In genomic region chrX:71131464-71131863, GRCm38 (mm10) we compare ENCODE assay signal across 8 mouse cellular contexts.
A peak's percentile ranks its signal among the peaks of the same experiment; 100 is the strongest.
DNase-seq lines count a peak whose midpoint lies in the region; ATAC-seq and TF ChIP-seq lines count a peak whose summit lies in the region.

No protein-coding gene starts in this region.

- no peak for ATAC-seq in embryonic facial prominence, embryonic 11.5 days (replicated peaks; ENCODE audit: insufficient number of reproducible peaks, low FRiP score, low TSS enrichment, low read depth)
- ATAC-seq in stomach, postnatal 0 days (ENCODE audit: low FRiP score, low TSS enrichment) = no peak

- no peaks in the 10 kb centered on the region for H3K36me3 ChIP-seq in heart, embryonic 10.5 days
- H3K36me3 ChIP-seq in embryonic facial prominence, embryonic 11.5 days (replicated peaks; ENCODE audit: control insufficient read depth, insufficient read depth, low read depth, low read length) = no peaks in the 10 kb centered on the region
- H3K36me3 ChIP-seq in stomach, postnatal 0 days (ENCODE audit: control insufficient read depth, insufficient read depth, low read length) = no peaks in the 10 kb centered on the region

- peak; percentile 27 for DNase-seq in heart, adult 8-10 months (ENCODE audit: low spot score)
- no peak for DNase-seq in heart, embryonic 10.5 days (ENCODE audit: low spot score)
- peak; percentile 9 for DNase-seq in thymus, postnatal 14 days
- no peak for DNase-seq in thymus, postnatal 0 days (ENCODE audit: low spot score)
- peak; percentile 1 for DNase-seq in embryonic facial prominence, embryonic 11.5 days (ENCODE audit: low spot score)
- peak; percentile 15 for DNase-seq in stomach, postnatal 0 days (ENCODE audit: low spot score)
- no peak for DNase-seq in neural tube, embryonic 10.5 days (ENCODE audit: extremely low spot score, low spot score)
- no peak for DNase-seq in cerebellum, postnatal 4 days (ENCODE audit: low spot score in 2 of 2)

- no peak for TF ChIP-seq EP300 in stomach, postnatal 0 days (optimal IDR thresholded peaks at IDR 0.05)

- H3K4me3 ChIP-seq in heart, embryonic 10.5 days = no peak overlapping the region
- no peak overlapping the region for H3K4me3 ChIP-seq in embryonic facial prominence, embryonic 11.5 days (ENCODE audit: low read depth, low read length)
- H3K4me3 ChIP-seq in stomach, postnatal 0 days (ENCODE audit: low read depth, low read length) = no peak overlapping the region

- H3K9ac ChIP-seq in embryonic facial prominence, embryonic 11.5 days (replicated peaks; ENCODE audit: low read length) = no peak overlapping the region
- no peak overlapping the region for H3K9ac ChIP-seq in stomach, postnatal 0 days (ENCODE audit: low read length)

- H3K27ac ChIP-seq in heart, embryonic 10.5 days = no peak overlapping the region
- H3K27ac ChIP-seq in embryonic facial prominence, embryonic 11.5 days (replicated peaks; ENCODE audit: low read depth, low read length) = no peak overlapping the region
- H3K27ac ChIP-seq in stomach, postnatal 0 days (replicated peaks) = no peak overlapping the region

- no peaks in the 10 kb centered on the region for H3K27me3 ChIP-seq in heart, embryonic 10.5 days (ENCODE audit: insufficient read depth, poor library complexity, severe bottlenecking)
- H3K27me3 ChIP-seq in embryonic facial prominence, embryonic 11.5 days (ENCODE audit: control insufficient read depth, insufficient read depth, low read length) = no peaks in the 10 kb centered on the region
- H3K27me3 ChIP-seq in stomach, postnatal 0 days (ENCODE audit: control insufficient read depth, insufficient read depth, low read length) = no peaks in the 10 kb centered on the region

- H3K4me1 ChIP-seq in heart, embryonic 10.5 days = no peaks in the 10 kb centered on the region
- H3K4me1 ChIP-seq in embryonic facial prominence, embryonic 11.5 days (ENCODE audit: control insufficient read depth, insufficient read depth, low read length) = no peaks in the 10 kb centered on the region
- H3K4me1 ChIP-seq in stomach, postnatal 0 days (replicated peaks; ENCODE audit: control insufficient read depth, insufficient read depth) = no peaks in the 10 kb centered on the region

- peak; percentile 57 for TF ChIP-seq CTCF in stomach, postnatal 0 days (IDR thresholded peaks at IDR 0.05; ENCODE audit: low read depth)

- H3K4me2 ChIP-seq in embryonic facial prominence, embryonic 11.5 days (ENCODE audit: low read depth, low read length) = no peak overlapping the region
- no peak overlapping the region for H3K4me2 ChIP-seq in stomach, postnatal 0 days (replicated peaks; ENCODE audit: low read depth)

- H3K9me3 ChIP-seq in heart, embryonic 10.5 days = no peaks in the 10 kb centered on the region
- H3K9me3 ChIP-seq in embryonic facial prominence, embryonic 11.5 days (replicated peaks; ENCODE audit: control insufficient read depth, low read length) = no peaks in the 10 kb centered on the region
- no peaks in the 10 kb centered on the region for H3K9me3 ChIP-seq in stomach, postnatal 0 days (ENCODE audit: control insufficient read depth, low read length)

Comparison
In these comparisons a context has a peak if more than half of its experiments do, and no peak if none do; other contexts are left out.
1. DNase-seq: peak in heart, adult 8-10 months (single experiment), thymus, postnatal 14 days (single experiment), embryonic facial prominence, embryonic 11.5 days (single experiment) and stomach, postnatal 0 days (single experiment); none in heart, embryonic 10.5 days (single experiment), thymus, postnatal 0 days (single experiment), neural tube, embryonic 10.5 days (single experiment) and cerebellum, postnatal 4 days (0 of 2).